Mouse (Mus musculus): ENCODE data around the gene Sf3a2.
"Not testable (repeated sequence)": the region's sequence is repeated elsewhere in the genome, so short reads cannot be mapped to it uniquely, and the experiment has no call there.

Gene Sf3a2

GRCm38 (mm10) chr10:80823847-80824643, 26.0 kb downstream of the Sf3a2 start:
- peak; percentile 42 for DNase-seq (ENCODE audit: low read depth, low spot score)

DNA sequence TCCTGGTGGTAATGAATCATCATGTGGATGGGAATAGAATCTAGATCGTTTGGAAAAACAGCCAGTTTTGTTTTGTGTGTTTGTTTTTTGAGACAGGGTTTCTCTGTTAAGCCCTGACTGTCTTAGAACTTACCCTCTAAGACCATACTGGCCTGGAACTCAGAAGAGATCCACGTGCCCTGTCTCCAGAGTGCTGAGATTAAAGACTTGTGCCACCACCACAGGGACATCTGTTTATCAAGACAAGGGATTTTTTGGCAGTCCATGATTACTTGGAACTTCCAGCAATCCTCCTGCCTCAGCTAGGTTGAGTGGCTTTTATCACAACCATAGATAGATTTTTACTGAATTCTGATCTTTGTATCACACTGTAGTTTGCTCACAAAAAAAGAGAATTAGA, 26.8 kb downstream of the Sf3a2 start:
- no peak for DNase-seq (ENCODE audit: low read depth, low spot score)

GRCm38 (mm10) chr10:80826151-80827062, 28.4 kb downstream of the Sf3a2 start, which contains the start of gene Oaz1:
Oaz1 (plus strand) TSS chr10:80826656.
- peak; percentile 100 for DNase-seq (ENCODE audit: low read depth, low spot score)

DNA sequence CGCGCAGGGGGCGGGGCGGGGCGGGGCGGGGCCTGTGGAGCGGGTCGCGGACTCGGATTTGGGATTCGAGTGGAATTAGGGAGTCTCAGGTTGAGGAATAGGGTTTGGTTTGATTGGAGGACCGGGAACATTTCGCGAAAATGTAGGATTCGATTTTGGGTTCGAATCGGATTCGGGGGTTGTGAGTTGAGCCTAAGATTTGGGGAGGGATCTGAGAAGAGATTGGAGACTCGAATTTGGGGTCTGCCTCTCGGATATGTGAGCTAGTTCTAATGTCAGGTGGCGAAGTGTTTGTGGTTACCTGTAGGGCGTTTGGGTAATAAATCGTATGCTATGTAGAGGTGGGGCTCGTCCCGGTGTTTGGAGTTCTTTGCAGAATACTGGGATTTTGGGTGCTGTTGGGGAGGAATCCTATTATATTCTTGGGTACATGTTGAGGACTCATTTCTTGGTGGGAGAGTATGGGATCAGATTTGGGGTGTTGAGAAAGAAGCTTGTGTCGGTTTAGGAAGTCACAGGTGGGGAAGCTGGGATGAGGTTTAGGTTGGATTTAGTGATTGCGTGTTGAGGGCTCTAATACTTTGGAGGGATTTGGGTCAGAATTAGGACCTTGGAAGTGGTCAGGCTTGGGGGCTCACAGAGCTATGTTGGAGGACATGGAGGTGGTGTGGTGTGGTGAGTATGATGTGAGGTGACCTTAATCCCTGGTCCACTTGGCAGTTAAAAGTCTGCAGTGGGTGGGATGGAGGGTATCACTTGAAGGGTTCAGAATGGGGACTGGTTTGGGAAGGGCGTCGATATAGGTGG, 29.3 kb downstream of the Sf3a2 start:
- DNase-seq (ENCODE audit: low read depth, low spot score), result no peak

GRCm38 (mm10) chr10:80827870-80828420, 29.9 kb downstream of the Sf3a2 start:
- no peak for DNase-seq (ENCODE audit: low read depth, low spot score)

- DNase-seq (ENCODE audit: low read depth, low spot score), result not testable (repeated sequence)
Observed at GRCm38 (mm10) chr10:80828587-80828986, 30.6 kb downstream of the Sf3a2 start.

GRCm38 (mm10) chr10:80829359-80830278, 31.6 kb downstream of the Sf3a2 start:
- no peak for DNase-seq (ENCODE audit: low read depth, low spot score)

DNA sequence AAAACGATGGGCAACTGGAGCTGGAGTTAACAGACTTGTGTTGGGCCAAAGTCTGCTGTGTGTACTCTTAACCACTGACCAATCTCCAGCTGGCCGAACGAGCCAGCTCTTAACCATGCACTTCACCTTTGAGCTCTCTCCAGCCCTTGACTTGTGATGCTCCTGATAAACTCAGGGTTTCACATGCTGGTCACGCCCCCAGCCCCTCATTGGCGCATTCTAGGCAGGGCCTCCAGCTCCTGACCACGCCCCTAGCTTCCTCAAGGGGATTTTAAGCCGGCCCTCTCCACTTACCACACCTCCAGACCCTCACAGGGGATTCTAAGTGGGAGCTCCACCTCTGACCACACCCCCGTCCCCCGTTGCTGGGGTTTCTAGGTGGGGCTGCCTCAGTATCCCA, 33.1 kb downstream of the Sf3a2 start:
- peak; percentile 50 for DNase-seq (ENCODE audit: low read depth, low spot score)

DNA sequence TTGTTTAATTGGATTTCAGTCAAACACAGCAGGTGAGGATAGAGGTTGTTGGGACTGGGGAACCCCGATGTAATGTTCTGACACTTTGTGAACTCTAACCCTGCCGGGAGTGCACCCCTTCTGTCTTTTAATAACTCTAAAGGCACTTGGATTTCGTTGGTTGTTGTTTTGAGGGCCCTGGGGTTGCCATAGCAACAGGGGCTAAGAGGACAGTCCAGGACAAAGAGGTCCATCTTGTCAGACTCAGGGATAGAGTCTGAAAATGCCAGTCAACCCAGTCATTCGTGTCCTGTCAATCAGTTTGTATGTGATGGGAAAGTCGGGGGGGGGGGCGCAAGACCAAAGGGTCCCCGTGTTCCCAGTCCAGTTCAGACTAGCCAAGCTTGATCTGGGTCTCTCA, 34.8 kb downstream of the Sf3a2 start:
- DNase-seq (ENCODE audit: low read depth, low spot score), result no peak

DNA sequence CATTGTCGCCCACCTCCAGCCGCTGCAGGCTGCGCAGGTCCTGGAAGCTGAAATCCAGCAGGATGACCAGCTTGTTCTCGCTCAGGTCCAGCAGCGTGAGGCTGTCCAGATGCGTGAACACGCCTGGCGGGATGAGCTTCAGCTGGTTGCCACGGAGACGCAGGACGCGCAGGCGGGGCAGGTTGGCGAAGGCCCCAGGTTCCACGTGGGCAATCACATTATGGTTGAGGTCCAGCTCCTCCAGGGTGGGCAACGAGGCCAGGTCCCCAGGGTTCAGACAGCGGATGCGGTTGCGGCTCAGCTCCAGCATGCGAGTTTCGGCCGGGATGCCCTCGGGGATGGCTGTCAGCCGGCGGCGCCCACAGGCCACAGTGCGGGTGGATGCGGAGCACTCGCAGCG, 37.6 kb downstream of the Sf3a2 start:
- no peak for DNase-seq (ENCODE audit: low read depth, low spot score)

DNA sequence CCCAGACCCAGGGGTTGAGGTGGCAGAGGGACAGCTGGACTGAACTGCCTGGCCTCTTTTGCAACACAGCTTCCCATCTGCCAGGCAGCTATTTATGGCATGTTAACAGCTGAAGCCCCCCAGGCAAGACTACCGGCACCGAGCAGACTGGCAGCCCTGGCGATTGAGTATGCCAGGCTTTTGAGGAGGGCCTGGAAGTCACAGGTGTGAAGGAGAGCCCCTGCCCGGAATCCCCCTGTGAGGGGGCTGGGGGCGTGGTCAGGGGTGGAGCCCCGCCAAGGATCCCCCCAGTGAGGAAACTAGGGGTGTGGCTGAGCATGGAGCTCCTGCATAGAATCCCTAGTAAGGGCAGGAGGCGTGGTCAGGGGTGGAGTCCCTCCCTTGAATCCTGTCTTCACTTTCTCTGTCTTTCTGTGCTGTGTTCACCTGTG, 39.0 kb downstream of the Sf3a2 start:
- DNase-seq (ENCODE audit: low read depth, low spot score), result no peak

GRCm38 (mm10) chr10:80837827-80838226, 39.8 kb downstream of the Sf3a2 start:
- no peak for DNase-seq (ENCODE audit: low read depth, low spot score)

- DNase-seq (ENCODE audit: low read depth, low spot score), result no peak
Observed at GRCm38 (mm10) chr10:80838346-80838912, 40.4 kb downstream of the Sf3a2 start.

DNA sequence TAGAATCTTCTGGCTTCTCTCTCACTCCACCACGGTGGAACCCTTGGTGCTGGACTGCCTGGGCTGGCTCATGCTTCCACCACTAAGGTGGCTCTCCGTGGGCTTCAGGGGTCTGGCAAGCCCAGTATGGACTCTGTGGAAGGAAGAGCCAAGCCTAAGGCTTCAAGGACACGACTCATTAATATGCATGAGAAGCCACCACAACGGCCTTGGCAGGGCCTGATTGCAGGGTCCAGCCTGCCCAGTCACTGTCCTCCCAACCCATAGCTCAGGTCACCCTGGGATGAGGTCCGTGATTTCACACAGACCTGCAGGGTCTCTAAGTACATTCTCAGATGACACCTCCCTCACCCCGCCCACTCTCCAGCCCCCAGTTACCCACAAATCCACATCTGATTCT, 41.9 kb downstream of the Sf3a2 start:
- no peak for DNase-seq (ENCODE audit: low read depth, low spot score)

GRCm38 (mm10) chr10:80841685-80842084, 43.7 kb downstream of the Sf3a2 start:
- DNase-seq (ENCODE audit: low read depth, low spot score), result no peak

DNA sequence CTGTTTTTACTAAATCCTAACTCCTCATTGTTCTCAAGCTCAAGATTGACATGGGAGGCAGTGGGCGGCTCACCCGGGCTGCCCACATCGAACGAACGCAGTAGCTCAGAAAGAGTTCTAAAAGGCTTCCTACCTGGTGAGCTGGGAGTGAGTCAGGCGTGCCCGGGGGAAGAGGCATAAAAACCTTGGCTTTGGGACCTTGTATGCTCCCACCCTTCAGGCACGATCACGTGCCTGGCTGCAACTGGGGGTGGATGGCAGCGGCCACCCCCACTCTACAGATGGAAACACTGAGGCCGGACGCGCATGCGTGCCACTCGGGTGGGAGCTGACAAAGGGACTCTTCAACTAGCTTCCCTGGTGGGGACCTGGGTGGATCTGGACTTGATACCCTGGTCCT, 44.3 kb downstream of the Sf3a2 start:
- no peak for DNase-seq (ENCODE audit: low read depth, low spot score)

DNA sequence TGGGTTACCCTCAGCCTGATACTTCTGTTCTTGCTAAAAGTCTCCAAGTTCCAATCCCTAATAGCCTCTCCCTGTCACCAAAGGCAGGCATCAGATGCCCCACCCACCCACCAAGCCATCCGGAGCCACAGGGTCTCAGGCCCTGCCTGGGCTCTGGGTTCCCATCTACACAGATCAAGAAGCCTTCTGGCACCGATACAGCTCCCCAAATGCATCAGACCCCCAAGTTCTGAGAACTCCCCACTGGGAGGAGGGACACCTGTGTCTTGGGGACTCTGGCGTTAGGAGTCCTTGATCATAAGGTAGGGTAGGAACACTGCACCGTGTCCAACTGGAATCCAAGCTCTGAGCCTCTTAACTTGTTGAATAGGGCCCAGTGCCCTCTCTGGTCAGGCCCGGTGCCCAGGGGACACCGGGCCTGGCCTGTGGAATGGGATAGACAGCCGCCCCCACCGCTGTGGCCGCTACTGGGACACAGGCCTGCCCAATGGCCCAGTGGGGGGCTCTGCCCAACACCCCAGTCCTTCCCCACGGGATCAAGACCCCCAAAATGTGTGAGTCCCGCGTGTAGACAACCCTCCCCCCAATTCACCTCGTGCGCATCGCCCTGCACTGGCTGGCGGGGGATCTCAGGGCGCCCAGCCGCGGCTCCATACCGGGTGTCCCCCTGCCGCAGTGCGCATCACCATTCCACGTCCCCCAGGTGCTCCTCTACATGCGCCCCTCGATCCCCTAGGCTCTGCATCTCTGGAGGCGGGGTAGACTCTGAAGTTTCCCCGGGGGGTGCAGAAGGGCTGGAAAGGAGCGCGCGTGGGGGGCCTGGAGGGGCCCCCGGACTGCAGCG, 45.3 kb downstream of the Sf3a2 start:
- DNase-seq (ENCODE audit: low read depth, low spot score), result no peak

- no peak for DNase-seq (ENCODE audit: low read depth, low spot score)
Observed at GRCm38 (mm10) chr10:80843931-80844547, 46.0 kb downstream of the Sf3a2 start, which contains the start of gene Lingo3. Lingo3 (minus strand) TSS chr10:80844039.
